Mouse (Mus musculus) cerebellum, adult 2 months (tissue): ENCODE results near the gene Slc12a7. TPM values are rescaled to one million over a fixed set of nuclear protein-coding genes. Genes with fewer than 3 reads are reported as not detected.

Experiments
- DNase-seq, 2 experiments: peaks; one replicate each; pipeline ENCODE4 v3.0.0; 2021
- H3K27ac ChIP-seq: fragments of 200-500 bp; 2 replicates; pipeline ENCODE4 v1.5.1; 2012; ENCODE audit warnings: low read length, control low read depth, inconsistent platforms; ENCODE audit not compliant: insufficient read depth
- H3K27me3 ChIP-seq: fragments of 200-500 bp; 2 replicates; pipeline ENCODE4 v1.6.1; 2012; ENCODE audit warnings: inconsistent platforms, mild to moderate bottlenecking, low read length, moderate library complexity; ENCODE audit not compliant: control insufficient read depth, insufficient read depth
- H3K4me1 ChIP-seq: fragments of 200-500 bp; 2 replicates; pipeline ENCODE4 v1.6.1; 2011; ENCODE audit warnings: low read length; ENCODE audit not compliant: control insufficient read depth, insufficient read depth
- H3K4me3 ChIP-seq: fragments of 200-500 bp; replicated peaks from 2 replicates; pipeline ENCODE3; 2011; ENCODE audit warnings: mild to moderate bottlenecking, low read depth, low read length, control low read depth; ENCODE audit not compliant: insufficient read depth
- CTCF ChIP-seq: fragments of 200-500 bp; IDR thresholded peaks from 2 replicates; pipeline ENCODE4 v1.5.1; 2011; ENCODE audit warnings: low read depth, mild to moderate bottlenecking, control low read depth, low read length, moderate library complexity, borderline replicate concordance; ENCODE audit not compliant: insufficient read depth
- POLR2A ChIP-seq: fragments of 200-500 bp; IDR thresholded peaks from 2 replicates; pipeline ENCODE4 v1.6.1; 2011; ENCODE audit warnings: low read length, control low read depth, borderline replicate concordance; ENCODE audit not compliant: insufficient read depth
- WGBS: fragments of 180-500 bp; shearing (Covaris S2); methylation state at CpG from one replicate; pipeline ENCODE4 v1.1.7; 2018; 5-methylcytosine and 5-hydroxymethylcytosine counted together
- polyA plus RNA-seq: library from polyadenylated mRNA; depleted of rRNA; stranded (reverse); fragments of >200 nt; gene quantifications from 2 replicates; pipeline ENCODE4 v1.2.3, GENCODE M21; 2012

Slc12a7 gene
- polyA plus RNA-seq, 1 experiment: 3.5 TPM

DNA sequence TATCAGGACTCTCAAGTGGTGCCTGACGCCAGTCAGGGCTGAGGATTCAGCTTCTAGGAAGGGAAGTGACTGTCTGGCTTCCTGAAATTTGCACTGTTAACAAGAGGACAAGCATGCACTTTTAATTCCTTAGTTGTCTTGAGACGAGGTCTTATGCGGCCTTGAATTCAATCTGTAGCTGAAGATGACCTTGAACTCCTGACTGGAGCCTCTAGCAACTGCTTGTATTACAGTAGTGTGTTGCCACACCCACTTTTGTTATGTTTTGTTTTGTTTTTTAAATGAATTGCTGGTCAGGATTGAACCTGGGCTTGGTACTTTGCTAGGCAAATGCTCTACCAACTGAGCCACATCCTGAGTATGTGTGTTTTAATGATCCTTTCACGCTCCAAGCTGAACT lies 32.5 kb downstream of the Slc12a7 start:
- no peaks in the 10 kb centered on the region; the same call in 1 of the 2 replicates for H3K27me3 ChIP-seq
- H3K4me1 ChIP-seq: no peaks in the 10 kb centered on the region
- WGBS: 96% methylated on average over 4 of the region's 4 CpGs
- no peak for DNase-seq
- TF ChIP-seq POLR2A (no peak), CTCF (no peak)
- no peak overlapping the region for H3K27ac ChIP-seq
- no peak overlapping the region for H3K4me3 ChIP-seq

DNA sequence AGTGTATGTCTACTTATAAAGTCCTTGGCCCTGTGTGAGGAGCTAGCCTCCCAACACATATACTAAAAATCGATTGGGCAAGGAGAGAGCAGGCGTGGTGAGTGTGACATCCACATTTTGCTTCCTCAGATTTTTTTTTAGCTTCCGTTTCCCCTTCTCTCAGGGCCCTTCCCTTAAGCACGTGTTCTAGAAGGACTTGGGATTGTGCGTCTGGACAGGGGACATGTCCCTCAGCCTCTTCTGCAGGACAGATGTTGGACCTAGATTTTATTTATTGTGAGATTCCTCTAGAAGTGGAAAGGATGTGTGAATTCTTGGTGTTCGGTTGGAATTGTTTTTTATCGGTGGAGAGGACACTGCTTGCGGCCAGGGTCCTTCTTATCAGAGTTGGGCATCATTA lies 34.3 kb downstream of the Slc12a7 start:
- TF ChIP-seq POLR2A (no peak), CTCF (no peak)
- Histone ChIP-seq H3K4me1 (no peaks in the 10 kb centered on the region), H3K4me3 (no peak overlapping the region), H3K27me3 (no peaks in the 10 kb centered on the region; the same call in 1 of the 2 replicates), H3K27ac (no peak overlapping the region)
- DNase-seq: no peak
- WGBS: 90% methylated on average over 8 of the region's 8 CpGs

DNA sequence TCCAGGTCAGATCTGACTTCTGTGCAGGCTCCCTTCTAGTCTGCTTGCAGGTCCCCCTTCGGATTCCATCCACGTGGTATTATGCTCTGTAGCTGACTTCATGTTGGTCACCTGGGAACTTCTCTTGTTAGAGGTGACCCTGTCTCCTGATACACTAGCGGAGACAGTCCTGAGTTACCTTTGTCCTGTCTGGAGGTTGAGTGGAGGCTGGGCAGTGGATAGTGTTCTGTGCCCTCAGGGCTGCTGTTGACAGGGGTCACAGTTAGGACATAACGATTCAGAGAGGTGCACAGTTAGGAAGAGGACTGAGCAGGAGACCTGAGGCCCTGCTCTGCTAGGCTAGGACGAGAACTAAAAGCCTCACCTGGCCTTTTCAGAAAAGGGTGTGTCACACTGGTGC lies 34.9 kb downstream of the Slc12a7 start:
- no peak for DNase-seq
- no peaks in the 10 kb centered on the region; the same call in 1 of the 2 replicates for H3K27me3 ChIP-seq
- 88% methylated on average over 5 of the region's 5 CpGs for WGBS
- H3K27ac ChIP-seq: no peak overlapping the region
- no peaks in the 10 kb centered on the region for H3K4me1 ChIP-seq
- H3K4me3 ChIP-seq: no peak overlapping the region
- TF ChIP-seq POLR2A: no peak
- TF ChIP-seq CTCF: no peak

DNA sequence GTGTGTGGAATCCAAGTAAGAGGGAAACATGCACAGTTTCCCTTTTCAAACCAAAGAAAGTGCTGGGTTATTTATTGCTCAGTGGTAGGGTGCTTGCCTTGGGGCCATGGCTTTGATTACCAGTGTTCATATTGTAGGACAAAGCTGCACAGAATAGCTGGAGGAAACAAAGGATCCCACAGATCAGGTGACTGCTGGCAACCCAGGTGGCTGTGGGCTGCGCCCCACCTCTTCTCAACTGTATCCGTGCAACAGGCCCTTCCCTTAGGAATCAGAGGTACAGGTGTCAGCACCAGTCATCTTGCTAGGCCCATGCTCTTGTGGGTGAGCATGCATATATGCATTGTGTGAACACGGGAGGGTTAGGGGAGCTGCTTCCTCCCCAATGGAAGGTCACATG lies 35.4 kb downstream of the Slc12a7 start:
- DNase-seq: no peak
- no peak for TF ChIP-seq CTCF
- no peak for TF ChIP-seq POLR2A
- H3K4me1 ChIP-seq: no peaks in the 10 kb centered on the region; the same call in 1 of the 2 replicates
- no peak overlapping the region for H3K27ac ChIP-seq
- H3K27me3 ChIP-seq: no peaks in the 10 kb centered on the region
- H3K4me3 ChIP-seq: no peak overlapping the region
- WGBS: 81% methylated on average over 3 of the region's 3 CpGs

DNA sequence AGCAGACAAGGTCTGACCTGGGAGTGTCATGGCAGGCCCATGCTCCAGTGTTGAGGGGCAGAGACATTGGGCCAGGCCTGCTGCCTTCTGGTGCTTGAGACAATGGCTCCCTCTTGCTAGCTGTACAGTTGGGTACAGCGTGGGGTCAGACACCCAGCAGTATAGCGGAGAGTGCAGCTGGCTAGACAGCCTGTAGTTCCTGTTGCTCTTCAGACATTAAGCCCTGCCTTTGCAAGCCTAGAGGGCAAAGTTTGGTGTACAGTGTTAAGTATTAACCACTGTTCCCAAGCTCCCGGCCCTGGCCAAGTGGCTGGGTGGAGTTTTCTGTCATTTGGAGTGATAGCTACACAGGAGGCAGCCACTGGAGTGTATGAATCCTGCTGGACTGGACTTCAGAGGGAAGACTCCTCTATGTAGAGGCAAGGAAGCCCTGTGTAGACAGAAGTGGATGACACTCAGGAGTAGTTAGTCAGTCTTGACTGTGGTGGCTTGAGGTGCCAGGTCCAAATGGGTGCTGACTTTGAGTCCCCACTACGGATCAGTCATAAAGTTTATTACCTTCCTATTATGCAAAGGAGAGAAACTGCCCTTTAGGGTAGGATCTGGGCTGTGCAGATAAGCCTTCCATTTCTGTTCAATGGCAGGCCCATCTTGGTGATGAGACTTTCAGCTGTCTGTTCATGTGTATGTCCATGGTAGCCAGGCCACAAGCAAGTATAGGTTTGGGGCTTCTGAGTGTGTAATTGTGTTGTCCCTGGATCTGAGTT lies 37.2 kb downstream of the Slc12a7 start:
- Histone ChIP-seq H3K4me1 (peaks cover 9% of the 10 kb centered on the region), H3K4me3 (no peak overlapping the region), H3K27ac (no peak overlapping the region), H3K27me3 (no peaks in the 10 kb centered on the region)
- TF ChIP-seq CTCF (no peak), POLR2A (no peak)
- WGBS: 71% methylated on average over 4 of the region's 4 CpGs
- no peak for DNase-seq

DNA sequence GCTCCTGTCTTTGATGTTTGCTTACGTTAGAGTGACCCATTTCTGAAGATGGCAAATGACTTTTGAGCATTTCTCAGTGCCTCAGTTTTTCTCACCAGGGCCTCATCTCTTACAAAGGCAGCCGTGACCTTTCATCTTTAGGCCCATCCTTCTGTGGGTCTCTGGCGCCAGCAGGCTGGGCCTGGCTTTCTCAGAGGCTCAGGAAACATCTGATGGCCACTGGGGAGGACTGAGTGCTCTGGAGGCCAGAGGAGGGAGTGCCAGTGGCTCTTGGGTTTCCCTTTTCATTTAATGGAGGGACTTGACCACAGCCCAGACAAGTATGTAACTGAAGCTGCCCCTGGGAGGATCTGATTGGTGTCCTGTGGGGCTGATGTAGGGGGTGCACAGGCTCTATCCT lies 38.2 kb downstream of the Slc12a7 start:
- H3K4me1 ChIP-seq: peaks cover 12% of the 10 kb centered on the region
- no peak for TF ChIP-seq POLR2A
- no peak for TF ChIP-seq CTCF
- DNase-seq: no peak
- no peaks in the 10 kb centered on the region for H3K27me3 ChIP-seq
- H3K27ac ChIP-seq: no peak overlapping the region
- WGBS: 89% methylated on average over 3 of the region's 3 CpGs
- no peak overlapping the region for H3K4me3 ChIP-seq

DNA sequence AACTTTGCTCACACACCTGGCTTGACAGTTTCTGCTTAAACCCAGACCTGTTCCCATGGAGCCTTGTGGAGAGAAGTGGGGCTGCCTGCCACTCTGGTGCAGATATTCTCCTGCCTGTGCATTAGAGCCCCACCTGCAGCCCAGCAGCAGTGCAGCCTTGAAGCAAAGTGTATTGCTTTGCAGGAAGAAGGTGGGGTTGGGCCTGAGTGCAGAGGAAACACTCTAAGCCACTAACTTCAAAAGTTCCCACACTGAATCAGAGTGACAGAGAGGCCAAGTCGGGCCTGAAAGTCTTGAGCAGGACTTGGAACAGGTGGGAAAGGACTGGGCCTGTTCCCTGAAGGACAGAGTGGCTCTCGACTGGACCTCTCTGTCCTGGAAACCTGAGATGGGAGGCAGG lies 39.8 kb downstream of the Slc12a7 start:
- 58% methylated on average over 2 of the region's 2 CpGs for WGBS
- H3K27me3 ChIP-seq: no peaks in the 10 kb centered on the region

DNA sequence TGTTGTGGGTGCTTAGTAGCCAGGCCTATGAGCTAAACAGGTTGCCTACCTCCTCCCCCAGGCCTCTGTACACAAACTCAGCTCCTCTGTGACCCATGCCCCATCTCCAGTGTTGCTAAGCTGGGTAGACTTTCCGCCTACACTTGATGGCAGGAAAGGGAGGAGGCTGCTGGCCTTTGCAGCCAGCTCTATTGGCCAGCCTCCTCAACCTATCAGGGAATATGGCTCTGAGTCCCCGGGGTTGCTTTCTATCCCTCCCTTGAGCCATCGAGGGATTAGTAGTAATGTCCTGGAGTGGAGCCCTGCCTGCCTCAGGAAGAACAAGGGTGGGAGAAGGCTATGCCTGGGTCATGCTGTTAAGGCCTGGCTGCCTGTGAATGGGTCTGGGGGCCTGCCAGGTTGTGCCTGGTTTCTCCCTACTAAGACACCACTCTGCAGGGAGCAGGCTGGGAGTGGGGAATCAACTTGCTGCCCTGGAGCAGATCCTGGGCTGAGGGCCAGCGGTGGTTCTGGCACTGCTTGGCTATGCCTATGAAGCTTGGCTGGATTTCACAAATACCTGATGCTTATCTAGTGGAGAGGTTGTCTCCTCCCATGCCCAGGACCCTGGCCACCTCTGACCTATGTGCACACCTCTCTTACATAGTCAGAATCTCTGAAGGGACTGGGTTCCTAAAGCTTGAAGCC lies 40.8 kb downstream of the Slc12a7 start:
- no peak overlapping the region for H3K27ac ChIP-seq
- H3K27me3 ChIP-seq: no peaks in the 10 kb centered on the region
- WGBS: 22% methylated on average over 4 of the region's 4 CpGs
- peaks cover 12% of the 10 kb centered on the region for H3K4me1 ChIP-seq
- TF ChIP-seq POLR2A (no peak), CTCF (no peak)
- H3K4me3 ChIP-seq: no peak overlapping the region
- DNase-seq: peak; percentile 25 to 31

More for the DNA sequence above, 39.8 kb downstream of the Slc12a7 start:
- H3K4me3 ChIP-seq: no peak overlapping the region
- DNase-seq: no peak
- peaks cover 12% of the 10 kb centered on the region for H3K4me1 ChIP-seq
- TF ChIP-seq CTCF (no peak), POLR2A (no peak)
- H3K27ac ChIP-seq: no peak overlapping the region
